Mouse (Mus musculus) left cerebral cortex, adult 9 months (tissue): Measurements from ENCODE around the gene Rnf150.

Source experiments
- DNase-seq, 2 experiments: peaks; one replicate each; pipeline ENCODE4 v3.0.0; 2022; ENCODE audit warnings: low spot score in 2 of 2

Gene Rnf150

GRCm38 (mm10) chr8:82863041-82863744 is at the start of gene Rnf150:
Rnf150 (plus strand) TSS chr8:82863356.
- DNase-seq: peak; percentile 59 to 88

DNA sequence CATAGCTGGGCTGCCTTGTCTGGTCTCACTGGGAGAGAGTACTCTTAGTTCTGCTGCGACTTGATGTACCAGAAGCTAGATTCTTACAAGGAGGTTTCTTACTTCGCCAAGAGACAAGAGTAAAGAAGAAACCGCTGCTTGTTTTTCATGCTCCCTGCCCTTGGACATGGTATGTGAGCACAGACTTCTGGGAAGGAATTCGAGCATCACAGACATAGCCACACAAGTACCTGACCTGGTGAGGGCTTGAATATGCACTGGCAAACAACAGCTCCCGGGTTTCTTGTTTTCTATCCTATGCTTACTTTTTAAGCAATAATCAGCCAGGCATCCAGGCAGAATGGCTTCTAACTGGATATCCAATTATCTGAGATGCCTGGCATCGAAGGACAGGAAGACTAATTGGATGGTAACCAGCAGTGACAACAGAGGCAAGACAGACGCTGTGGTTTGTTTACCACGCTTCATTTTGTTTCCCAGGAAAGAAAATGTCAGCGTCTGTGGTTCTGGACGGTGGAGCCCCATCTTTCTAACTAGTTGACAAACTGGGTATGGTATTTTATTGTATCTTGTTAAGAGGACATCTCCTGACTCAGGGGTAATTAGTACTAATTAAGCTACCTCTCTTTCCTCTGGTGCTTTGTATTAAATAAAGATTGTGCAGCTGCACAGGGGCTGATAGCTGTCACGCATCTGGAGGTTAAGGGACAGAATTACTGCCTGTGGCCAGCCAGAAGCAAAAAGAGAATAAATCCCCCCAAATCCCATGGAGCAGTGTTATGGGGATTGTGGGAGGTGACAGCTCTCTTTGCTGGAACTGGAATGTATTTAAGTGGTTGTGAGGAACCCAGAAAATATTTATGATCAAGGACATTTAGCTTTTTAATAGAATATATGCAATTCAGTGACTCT is 36.8 kb upstream of the Rnf150 start:
- DNase-seq: no peak

GRCm38 (mm10) chr8:82840415-82840814 is 22.7 kb upstream of the Rnf150 start:
- DNase-seq: no peak

- DNase-seq: no peak
Measured at GRCm38 (mm10) chr8:82840963-82841362, 22.2 kb upstream of the Rnf150 start.

DNA sequence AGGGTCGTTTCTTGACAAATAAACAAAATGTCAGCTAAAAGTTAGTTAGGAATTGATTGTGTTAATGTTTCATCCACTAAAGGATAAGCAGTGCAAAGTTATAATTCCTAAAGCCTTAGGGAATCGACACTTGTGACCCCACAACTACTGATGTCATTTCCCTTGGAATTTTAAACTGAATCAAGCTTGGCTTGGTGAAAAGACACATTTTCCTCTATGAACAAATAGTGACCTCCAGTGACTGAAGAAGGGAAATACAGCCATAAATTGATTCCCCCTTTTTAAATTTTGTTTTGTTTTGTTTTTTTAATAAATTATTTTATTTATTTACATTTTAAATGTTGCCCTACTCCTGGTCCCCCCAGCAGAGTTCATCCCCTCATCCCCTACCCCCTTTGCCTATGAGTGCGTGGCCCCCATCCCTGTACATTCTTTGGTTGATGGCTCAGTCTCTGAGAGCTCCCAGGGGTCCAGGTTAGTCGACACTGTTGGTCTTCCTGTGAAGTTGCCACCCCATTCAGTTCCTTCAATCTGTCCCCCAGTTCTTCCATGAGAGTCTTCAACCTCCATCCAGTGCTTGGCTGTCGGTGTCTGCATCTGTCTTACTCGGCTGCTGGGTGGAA is 21.5 kb upstream of the Rnf150 start:
- DNase-seq: no peak

- no peak for DNase-seq
Measured at GRCm38 (mm10) chr8:82843697-82844096, 19.5 kb upstream of the Rnf150 start.

- no peak for DNase-seq
Measured at GRCm38 (mm10) chr8:82844413-82844812, 18.7 kb upstream of the Rnf150 start.

GRCm38 (mm10) chr8:82846098-82846497 is 17.1 kb upstream of the Rnf150 start:
- no peak for DNase-seq

GRCm38 (mm10) chr8:82846730-82847129 is 16.4 kb upstream of the Rnf150 start:
- no peak for DNase-seq

- DNase-seq: no peak
Measured at GRCm38 (mm10) chr8:82858541-82859342, 4.4 kb upstream of the Rnf150 start.

- no peak for DNase-seq
Measured at GRCm38 (mm10) chr8:82859343-82859620, 3.9 kb upstream of the Rnf150 start.

- DNase-seq: peak in 1 of 2 experiments; percentile 58
Measured at GRCm38 (mm10) chr8:82863745-82864520, 777 bp downstream of the Rnf150 start.

GRCm38 (mm10) chr8:82864521-82864818 is 1.3 kb downstream of the Rnf150 start:
- DNase-seq: no peak

DNA sequence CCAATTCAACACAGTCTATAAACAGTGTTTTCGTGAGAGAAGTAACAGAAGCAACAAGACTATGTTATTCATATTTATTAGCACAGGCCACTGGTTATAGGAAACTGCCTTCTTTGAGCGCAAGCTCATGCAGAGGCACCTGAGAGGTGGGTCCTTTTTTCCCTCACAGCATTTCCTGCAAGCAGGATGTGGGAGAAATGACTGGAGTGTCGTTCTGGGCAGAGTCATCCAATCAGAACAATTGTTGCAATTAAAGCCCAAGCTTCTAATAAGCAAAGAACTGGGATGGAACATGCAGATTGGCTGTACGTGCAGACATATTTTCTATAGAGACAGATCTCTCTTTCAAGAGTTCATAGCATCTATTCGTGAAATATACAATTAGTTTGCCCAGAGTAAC is 2.1 kb downstream of the Rnf150 start:
- peak in 1 of 2 experiments; percentile 28 for DNase-seq

DNA sequence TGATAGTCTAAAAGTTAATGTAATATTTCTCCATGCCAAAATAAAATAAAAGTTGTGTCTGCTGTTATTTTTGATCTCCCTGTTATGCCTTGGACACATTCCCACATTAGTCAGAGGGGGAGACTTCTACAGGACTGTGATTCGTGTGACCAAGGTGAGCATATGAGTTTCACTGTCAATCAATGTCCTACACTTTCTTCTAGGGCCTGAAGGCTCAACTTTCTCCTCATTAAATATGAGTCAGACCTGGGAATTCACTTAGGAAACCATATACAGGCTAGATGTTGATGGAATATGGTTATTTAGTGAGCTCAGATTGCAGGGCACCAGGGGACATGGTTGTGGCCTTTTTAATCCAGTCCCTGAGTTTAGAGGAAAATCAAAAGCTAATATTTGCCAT is 3.1 kb downstream of the Rnf150 start:
- no peak for DNase-seq

GRCm38 (mm10) chr8:82870840-82871490 is 7.8 kb downstream of the Rnf150 start:
- no peak for DNase-seq

DNA sequence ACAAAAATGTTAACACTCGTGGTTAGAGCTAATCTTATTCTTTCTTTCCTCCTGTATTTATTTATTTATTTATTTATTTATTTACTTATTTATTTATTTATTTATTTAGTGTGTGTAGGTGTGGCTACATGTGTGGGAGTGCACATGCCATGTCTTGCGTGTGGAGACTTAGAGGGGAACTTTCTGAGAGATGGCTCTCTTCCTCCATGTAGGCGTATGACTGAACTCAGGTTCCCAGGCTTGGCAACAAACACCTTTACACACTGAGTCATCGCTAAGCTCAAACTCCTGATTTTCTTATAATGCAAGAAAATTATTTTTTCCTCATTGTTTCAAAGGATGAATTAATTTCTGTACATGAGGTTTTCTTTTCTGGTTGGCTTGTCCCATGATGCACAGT is 8.8 kb downstream of the Rnf150 start:
- no peak for DNase-seq

DNA sequence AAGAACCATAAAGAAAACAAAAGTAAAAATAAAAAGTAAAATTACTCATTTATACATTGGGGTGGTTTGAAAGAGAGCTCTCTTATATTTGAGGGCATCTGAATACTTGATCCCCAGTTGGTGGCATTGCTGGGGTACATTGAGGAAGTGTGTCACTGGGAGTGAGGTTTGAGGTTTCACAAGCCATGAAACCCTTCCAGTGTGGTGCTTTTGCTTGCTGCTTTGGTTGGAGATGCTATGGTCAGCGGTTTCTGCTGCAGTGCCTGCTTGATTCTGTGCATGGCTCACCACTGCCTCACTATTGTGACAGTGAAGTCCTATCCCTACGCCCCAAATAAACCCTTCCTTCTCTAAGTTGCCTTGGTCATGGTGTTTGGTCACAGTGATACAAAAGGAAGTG is 10.9 kb downstream of the Rnf150 start:
- DNase-seq: no peak

DNA sequence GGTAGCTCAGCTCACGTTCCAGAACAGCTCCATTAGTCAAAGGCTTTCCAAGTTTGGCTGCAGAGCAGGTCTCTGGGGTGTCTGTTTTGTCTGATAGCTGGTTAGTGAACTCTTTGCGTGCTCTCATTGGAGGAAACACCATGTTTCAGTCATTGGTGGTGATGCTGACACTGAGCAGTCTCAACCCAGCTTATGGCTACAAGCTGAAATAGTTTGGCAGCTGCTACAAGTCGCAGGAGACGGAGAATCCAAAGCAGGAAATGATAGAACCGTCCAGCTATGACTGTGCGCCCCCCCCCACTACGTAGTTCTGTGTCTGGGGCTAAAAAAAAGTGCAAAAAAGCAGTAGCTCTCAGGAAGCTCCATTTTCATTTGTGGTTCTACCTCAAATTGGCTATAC is 12.0 kb downstream of the Rnf150 start:
- DNase-seq: no peak

GRCm38 (mm10) chr8:82884480-82884879 is 21.3 kb downstream of the Rnf150 start:
- no peak for DNase-seq

- no peak for DNase-seq
Measured at GRCm38 (mm10) chr8:82887234-82887633, 24.1 kb downstream of the Rnf150 start.
